Mouse (Mus musculus) gastrocnemius, postnatal 10 days (tissue): ENCODE data around the gene Six6. TPM values are rescaled to one million over a fixed set of nuclear protein-coding genes. Genes with fewer than 3 reads are reported as not detected.

Source experiments
- DNase-seq: peaks from one replicate; pipeline ENCODE4 v3.0.0; 2021; ENCODE audit warnings: mixed read lengths
- total RNA-seq, 2 experiments: library from RNA; stranded (reverse); gene quantifications; 2 replicates each; pipeline ENCODE4 v1.2.3; 2021

The Six6 gene
- total RNA-seq, 2 experiments from 2014 or later: not detected

DNA sequence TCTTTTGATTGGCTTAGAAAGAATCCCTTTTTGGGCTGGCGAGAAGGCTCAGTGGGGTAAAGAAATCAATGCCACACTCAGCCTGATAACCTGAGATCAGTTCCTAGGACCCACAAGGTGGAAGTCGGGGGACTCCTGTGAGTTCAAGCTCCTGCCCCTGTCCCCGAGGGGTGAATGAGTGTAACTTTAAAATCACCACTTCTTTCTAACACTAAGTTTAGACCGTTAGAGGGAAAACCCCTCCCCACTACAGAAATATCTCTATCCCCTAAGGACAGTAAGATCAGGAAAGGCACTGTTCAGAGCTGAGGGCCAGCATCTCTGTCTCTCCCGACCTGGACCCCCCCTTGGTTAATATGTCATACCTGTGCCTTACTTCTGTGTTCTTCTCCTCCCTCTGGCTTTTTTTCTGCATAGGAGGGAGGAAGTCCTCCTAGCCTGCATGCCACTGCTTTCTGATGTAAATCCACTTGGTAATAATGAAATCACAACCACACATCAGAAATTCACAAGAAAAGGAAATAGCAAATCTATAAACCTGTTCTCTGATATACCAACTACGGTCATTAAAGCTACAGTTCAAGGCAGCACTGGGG lies 18.2 kb downstream of the Six6 start:
- no peak for DNase-seq

DNA sequence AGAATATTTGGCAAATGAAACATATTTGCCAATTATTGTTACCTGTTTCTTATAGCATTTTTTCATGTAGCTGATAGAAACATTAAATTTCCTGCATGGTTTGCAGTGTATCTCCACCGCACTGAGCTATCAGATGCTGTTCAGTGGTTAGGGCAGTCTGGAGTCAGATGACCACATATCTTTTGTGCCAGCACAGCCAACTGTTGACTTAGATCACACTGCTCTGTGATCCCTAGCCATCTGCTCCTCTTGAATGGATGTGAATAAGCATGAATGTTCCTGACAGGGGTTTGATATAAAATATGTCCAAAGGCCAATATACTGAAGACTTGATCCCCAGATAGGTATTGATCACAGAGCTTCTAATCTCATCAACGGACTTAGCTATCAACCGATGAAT lies 18.8 kb downstream of the Six6 start:
- no peak for DNase-seq

DNA sequence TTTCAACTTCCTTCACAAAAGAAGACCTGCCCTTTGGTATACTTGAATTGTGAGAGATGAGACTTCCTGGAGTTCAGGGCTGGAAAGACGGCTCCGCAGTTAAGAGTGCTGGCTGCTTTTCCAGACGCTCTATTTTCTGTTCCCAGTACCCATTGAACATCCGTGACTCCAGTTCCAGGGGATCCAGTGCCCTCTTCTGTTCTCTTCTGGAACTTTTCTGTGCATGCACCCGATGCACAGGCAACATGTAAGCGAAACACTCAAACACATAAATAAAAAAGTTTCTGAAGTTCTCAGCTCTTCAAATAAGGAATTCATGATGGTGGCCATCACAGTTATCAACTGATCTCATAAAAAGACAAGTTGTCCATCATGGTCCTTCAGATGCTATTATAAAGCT lies 23.1 kb downstream of the Six6 start:
- DNase-seq: no peak

DNA sequence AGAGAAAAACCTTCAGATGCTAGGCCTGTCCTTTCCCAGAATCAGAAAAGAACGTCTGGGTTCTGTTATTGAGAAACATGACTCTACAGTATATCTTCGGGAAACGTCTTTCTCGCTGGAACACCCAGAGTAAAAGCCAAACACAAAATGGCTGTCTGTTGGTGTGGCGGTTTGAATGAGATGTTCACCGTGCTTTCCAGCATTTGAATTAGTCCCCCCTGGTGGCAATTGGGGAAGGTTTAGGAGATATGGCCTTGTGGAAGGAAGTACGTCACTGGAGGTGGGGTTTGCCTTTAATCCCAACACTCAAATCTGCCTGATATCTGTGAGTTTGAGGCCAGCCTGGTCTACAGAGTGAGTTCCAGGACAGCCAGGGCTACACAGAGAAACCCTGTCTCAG lies 27.8 kb downstream of the Six6 start:
- no peak for DNase-seq

DNA sequence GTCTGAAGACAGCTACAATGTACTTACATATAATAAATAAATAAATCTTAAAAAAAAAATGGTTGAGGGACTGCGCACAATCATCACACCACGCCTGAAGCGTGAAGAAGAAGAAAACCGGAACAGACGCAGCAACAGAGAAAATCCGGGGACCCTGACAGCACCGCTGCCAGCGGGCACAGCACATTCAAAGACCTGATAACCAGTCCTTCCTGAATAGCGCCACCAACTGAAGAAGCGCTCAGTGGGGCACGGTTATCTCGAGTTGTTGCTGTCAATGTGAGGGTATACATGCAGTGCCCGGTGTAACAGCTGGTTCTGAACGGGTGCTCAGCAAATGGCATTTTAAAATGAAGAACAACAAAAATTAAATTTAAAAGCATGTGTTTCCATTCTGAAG lies 30.9 kb downstream of the Six6 start:
- DNase-seq: no peak

DNA sequence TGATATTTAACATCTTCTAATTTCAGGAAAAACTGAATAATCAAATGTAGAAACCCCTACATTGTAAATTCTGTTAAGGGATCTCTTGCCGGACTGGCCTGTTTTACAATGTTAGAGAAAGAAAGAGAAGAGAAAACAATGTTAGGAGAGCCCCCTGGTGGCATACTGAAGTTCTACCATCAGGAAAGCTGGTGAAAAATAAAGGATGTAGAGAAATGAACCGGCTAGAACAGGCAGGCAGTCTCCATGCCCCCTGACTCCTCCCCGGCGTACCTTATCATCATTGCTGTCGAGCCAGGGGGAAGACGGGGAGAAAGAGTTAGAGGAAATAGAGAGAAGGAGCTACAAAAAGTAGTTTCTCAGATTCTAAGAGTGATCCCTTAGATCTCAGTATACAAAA lies 33.5 kb downstream of the Six6 start:
- DNase-seq: peak; percentile 47

DNA sequence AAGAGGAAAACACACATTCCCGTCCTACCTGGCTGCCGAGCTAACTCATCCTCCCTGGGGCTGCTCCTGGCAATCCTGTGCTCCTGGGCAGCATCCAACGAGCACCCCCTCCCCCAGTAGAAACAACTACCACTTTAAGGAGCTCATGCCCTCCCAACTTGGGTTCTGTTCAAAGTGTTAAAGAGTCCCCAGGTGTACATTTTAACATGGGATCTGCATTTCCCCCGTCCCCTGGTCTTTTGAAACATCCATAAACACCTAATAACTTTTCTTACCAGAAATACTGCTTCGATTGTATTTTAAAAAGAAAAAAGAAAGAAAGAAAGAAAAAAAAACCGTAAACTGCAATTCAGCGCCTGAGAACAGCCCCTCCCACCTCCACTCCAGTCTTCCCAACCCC lies 36.5 kb downstream of the Six6 start:
- DNase-seq: no peak

DNA sequence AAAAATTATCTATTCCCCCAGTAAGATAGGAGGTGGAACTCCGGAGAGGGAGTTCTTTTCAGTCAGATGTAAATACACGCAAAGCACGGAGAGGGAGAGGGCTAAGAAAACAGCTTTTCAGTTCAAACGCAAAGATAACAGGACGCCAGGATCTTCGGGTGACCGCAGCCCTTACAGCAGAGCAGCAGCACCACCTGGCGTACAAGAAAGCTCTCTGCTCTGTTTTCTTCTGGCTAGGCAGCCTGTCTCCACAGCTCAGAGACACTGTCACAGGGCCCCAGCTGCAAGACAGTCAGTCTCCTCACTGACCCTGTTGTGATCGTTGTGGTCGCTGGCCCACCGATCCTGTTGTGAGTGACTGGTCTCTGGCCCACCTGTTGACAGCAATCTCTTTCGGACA lies 37.0 kb downstream of the Six6 start:
- DNase-seq: peak; percentile 62

DNA sequence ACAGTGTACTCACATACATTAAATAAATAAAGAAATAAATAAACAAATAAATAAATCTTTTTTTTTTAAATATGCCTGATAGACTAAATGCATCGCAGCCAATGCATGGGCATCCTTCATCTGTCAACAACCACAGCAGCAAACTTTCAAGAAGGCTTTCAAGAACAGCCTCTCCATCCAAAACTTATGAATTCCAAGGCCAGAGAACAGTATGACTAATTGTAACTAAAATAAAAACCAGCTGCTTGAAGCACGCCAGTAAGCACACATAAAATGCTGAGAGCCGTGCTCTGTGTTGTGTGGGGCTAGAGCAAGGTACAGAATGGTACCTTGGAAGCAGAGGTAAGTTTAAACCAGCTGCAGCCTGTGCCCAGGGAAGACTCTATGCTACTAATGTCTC lies 38.2 kb downstream of the Six6 start:
- DNase-seq: no peak

DNA sequence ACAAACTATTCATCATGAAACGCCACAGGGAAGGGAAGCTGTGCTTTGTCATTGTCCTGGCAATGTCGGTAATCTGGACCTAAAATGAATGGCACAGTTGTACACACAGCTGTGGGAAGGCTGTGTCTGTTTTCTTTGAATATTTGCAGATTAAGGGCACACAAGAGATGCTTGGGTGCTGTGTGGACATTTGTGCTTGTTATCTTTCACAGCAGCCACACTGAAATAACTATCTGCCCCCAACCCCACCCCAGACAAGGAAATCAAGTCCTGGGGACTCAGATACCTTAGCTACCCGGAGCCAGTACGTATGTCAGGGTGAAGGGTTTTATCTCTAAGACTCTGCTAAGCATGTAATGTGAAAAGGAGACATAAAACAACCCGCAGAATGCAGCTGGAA lies 39.5 kb downstream of the Six6 start:
- no peak for DNase-seq

DNA sequence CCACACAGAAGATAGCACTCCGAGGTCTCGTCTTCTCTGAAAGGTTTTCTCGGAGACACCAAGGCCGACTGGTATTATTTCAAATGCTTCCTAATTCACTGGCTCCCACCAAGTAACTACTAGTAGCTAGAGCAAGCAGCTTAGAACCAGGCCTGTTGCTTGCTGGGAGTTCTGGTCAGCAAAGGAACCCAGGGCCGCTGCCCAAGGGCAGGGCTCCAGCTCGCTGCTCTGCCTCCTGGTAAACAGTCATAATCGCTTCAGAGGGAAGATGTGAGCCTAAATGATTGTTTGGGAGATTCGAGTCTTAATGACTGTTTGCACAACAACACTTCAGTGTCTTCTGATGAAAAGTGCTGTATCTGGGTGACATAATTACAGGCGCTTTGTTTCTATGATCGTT lies 42.9 kb downstream of the Six6 start:
- no peak for DNase-seq

DNA sequence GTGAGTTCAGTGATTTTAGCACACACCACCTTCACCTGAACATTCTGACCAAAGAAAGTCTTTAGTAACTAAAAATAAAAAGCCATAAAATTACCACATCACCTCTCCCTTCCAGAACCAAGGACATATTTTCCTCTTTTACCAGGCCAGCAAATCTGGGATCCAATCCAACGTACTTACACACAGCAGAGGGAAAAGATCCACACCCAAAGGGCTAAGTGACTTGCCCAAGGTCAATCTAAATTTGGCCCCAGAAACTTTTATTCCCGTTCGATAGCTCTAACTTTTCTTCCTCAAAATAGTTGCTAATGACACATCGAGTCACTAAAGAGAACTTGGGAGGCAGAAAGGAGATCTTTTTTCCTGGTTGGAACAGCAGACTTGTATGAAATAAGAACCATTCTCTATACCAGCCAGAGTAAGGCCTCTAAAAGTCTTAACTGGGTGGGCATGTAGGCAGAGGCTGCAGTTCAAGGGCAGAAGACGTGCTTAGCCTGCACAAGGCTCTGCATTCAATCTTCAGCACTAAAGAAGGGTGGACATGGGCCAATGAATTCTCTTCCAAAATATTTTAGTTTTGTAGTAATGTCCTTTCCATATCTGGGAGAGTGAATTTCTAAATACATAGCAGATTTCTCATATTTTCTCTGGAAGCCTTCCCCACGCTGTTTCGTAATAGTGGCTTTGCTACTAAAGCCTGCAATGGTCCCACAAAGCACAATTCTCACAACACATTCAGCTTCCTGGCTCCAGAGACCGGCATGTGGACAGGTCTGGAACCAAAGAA lies 43.6 kb downstream of the Six6 start:
- no peak for DNase-seq

Other genes starting within 250 kb of the Six6 start
- 100 to 1,000 TPM; 185 to 193 TPM for gene Ppm1a, start 182.4 kb upstream of the Six6 start, total RNA-seq
- 1 to 10 TPM; 1.3 to 1.4 TPM for gene 4930447C04Rik, start 882 bp downstream of the Six6 start, total RNA-seq
- gene Six1, start 114.0 kb downstream of the Six6 start, total RNA-seq: 10 to 100 TPM; 38.1 to 44.1 TPM
- gene Six4, start 173.6 kb downstream of the Six6 start, total RNA-seq: 10 to 100 TPM in 1 of 2 experiments, 1 to 10 TPM in 1; 8.6 to 11.3 TPM
- gene Mnat1, start 183.8 kb downstream of the Six6 start, total RNA-seq: 10 to 100 TPM; 24.0 to 29.2 TPM